Mouse (Mus musculus) liver, postnatal 0 days (tissue): ENCODE measurements at regions not wholly inside any gene's neighbourhood (a gene's known extent, or its start where the extent isn't known, plus 50 kb on each side); places are given as distances from the start of the nearest gene placed in this dataset.

Source experiments
- ATAC-seq: fragments of 200-750 bp; cut with Nextera tagmentation; 2 replicates; pipeline ENCODE4 v1.8.0; 2017; ENCODE audit warnings: mild to moderate bottlenecking, moderate library complexity
- DNase-seq: peaks from one replicate; pipeline ENCODE4 v3.0.0-alpha.2; 2016
- H3K27ac ChIP-seq: fragments of 300-500 bp; sonication (generic); 2 replicates; pipeline ENCODE4 v1.5.1; 2014; ENCODE audit warnings: antibody characterized with exemption, moderate library complexity, mild to moderate bottlenecking, low read depth
- H3K27me3 ChIP-seq: fragments of 300-500 bp; sonication (generic); 2 replicates; pipeline ENCODE4 v1.6.1; 2014; ENCODE audit warnings: low read length, control low read depth, mixed read lengths; ENCODE audit not compliant: insufficient read depth
- H3K36me3 ChIP-seq: fragments of 300-500 bp; sonication (generic); replicated peaks from 2 replicates; pipeline ENCODE4 v1.6.1; 2014; ENCODE audit warnings: mild to moderate bottlenecking, control low read depth, low read length, moderate library complexity, mixed read lengths; ENCODE audit not compliant: insufficient read depth
- H3K4me1 ChIP-seq: fragments of 300-500 bp; sonication (generic); 2 replicates; pipeline ENCODE4 v1.6.1; 2014; ENCODE audit warnings: antibody characterized with exemption, mild to moderate bottlenecking, control low read depth; ENCODE audit not compliant: insufficient read depth
- H3K4me2 ChIP-seq: fragments of 300-500 bp; sonication (generic); 2 replicates; pipeline ENCODE4 v1.6.1; 2014; ENCODE audit warnings: low read depth, mild to moderate bottlenecking, low read length, moderate library complexity, mixed read lengths
- H3K4me3 ChIP-seq: fragments of 300-500 bp; sonication (generic); 2 replicates; pipeline ENCODE4 v1.5.1; 2014; ENCODE audit warnings: low read depth, low read length
- H3K9ac ChIP-seq: fragments of 300-500 bp; sonication (generic); replicated peaks from 2 replicates; pipeline ENCODE4 v1.6.1; 2014; ENCODE audit warnings: mild to moderate bottlenecking, moderate library complexity
- H3K9me3 ChIP-seq: fragments of 300-500 bp; sonication (generic); 2 replicates; pipeline ENCODE4 v1.6.1; 2016; ENCODE audit warnings: mild to moderate bottlenecking, control low read depth, low read length, mixed read lengths
- CTCF ChIP-seq: sonication (generic); IDR thresholded peaks from 2 replicates; pipeline ENCODE4 v1.5.1; 2016; ENCODE audit warnings: antibody characterized with exemption, low read depth
- EP300 ChIP-seq: IDR thresholded peaks from 2 replicates; pipeline ENCODE4 v1.6.1; 2016; ENCODE audit warnings: antibody characterized with exemption, low read depth, mild to moderate bottlenecking
- WGBS: fragments of 180-500 bp; shearing (Covaris S2); extraction: QIAGEN DNeasy Blood & Tissue Kit; methylation state at CpG from one replicate; pipeline ENCODE4 v1.1.7; 2014; ENCODE audit not compliant: insufficient replicate concordance; 5-methylcytosine and 5-hydroxymethylcytosine counted together

- Histone ChIP-seq H3K9ac (no peak overlapping the region), H3K36me3 (no peaks in the 10 kb centered on the region), H3K27me3 (no peaks in the 10 kb centered on the region), H3K4me1 (no peaks in the 10 kb centered on the region), H3K4me3 (no peak overlapping the region), H3K4me2 (no peak overlapping the region), H3K27ac (no peak overlapping the region), H3K9me3 (no peaks in the 10 kb centered on the region)
- ATAC-seq: no peak
- TF ChIP-seq EP300 (no peak), CTCF (no peak)
- DNase-seq: no peak
- 55% methylated on average over 3 of the region's 3 CpGs for WGBS
Observed at GRCm38 (mm10) chr13:115423761-115424160, 322.0 kb upstream of the Itga1 start.

DNA sequence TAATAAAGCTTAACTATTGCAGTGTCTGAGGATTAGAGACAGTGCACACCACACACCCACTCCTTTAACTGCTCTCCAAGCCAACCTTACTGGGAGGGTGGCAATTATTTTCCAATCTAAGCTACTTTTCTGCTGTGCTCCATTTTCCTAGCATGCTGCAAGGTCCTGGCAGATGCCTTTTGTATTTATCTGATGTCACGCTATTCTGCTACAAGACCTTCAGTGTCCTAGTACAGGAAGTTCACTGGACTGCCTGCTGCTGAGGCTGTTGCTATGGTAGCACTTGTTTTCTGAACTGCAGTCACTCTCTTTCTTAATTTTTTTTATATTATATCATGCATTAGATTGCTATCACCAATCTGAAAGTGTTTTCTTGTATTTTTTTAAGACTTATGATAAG is 319.7 kb upstream of the Itga1 start:
- TF ChIP-seq CTCF (no peak), EP300 (no peak)
- ATAC-seq (no peak), DNase-seq (no peak)
- WGBS: 53% methylated on average over 1 of the region's 1 CpGs
- no peak overlapping the region for H3K27ac ChIP-seq
- H3K4me3 ChIP-seq: no peak overlapping the region
- no peaks in the 10 kb centered on the region for H3K36me3 ChIP-seq
- H3K4me1 ChIP-seq: no peaks in the 10 kb centered on the region
- H3K9me3 ChIP-seq: no peaks in the 10 kb centered on the region
- no peaks in the 10 kb centered on the region for H3K27me3 ChIP-seq
- no peak overlapping the region for H3K4me2 ChIP-seq
- H3K9ac ChIP-seq: no peak overlapping the region

DNA sequence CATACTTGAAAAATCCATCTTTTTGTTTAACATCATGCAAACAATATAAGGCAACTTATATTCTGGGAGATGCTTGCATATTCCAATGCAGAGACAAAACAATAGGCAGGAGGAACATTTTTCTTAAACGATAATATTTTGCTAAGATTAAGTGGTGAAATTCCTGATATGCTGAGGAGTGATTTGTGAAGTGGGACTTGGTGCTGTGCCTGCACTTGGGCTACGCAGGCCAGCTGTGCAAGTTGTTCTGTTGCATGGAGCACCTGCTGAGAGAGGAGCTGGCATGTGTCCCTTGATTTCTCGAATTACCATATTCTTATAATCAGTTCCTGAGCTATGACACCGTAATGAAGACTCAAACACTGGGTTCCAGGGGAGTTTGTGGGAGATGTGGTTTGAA is 316.1 kb upstream of the Itga1 start:
- DNase-seq: no peak
- 81% methylated on average over 4 of the region's 4 CpGs for WGBS
- TF ChIP-seq EP300 (no peak), CTCF (no peak)

DNA sequence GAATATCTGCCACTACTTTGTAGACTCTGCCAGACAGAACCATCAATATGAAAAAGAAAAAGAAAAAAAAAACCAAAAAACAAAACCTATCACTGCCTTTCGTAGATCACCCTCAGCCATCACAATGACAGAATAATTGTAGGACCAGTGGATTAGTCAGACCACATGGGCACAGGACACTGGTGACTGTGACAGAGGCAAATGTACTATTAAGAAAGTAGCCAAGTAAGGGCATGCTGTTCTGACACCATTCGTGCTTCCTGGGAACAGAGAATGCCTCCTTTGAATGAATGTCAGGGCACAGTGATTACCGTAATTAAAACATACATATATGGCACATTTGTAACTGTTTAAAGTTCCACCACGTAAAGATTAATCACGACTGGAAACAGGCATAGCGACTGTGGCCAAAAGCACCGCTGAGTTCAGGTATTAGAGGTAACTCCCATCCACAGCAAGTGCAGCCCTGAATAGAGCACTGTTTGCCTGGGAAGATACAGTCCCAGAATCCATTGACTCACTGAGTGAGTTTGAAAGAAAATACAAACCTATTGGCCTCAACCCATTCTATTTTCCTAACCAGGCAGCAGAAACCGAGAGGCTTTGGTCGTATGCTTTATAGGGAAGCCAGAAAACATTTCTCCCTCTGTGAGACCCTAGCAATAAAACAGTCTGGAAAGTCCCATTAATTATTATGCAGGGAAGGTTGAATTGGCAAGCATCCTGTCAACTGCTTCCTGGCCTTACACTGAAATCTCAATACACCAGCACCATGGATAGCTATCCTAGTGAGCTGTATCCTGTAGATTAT is 312.2 kb upstream of the Itga1 start:
- Histone ChIP-seq H3K27ac (no peak overlapping the region), H3K36me3 (no peaks in the 10 kb centered on the region), H3K9me3 (no peaks in the 10 kb centered on the region), H3K9ac (no peak overlapping the region), H3K4me1 (no peaks in the 10 kb centered on the region), H3K4me2 (no peak overlapping the region), H3K27me3 (no peaks in the 10 kb centered on the region), H3K4me3 (no peak overlapping the region)
- DNase-seq (no peak), ATAC-seq (no peak)
- WGBS: 58% methylated on average over 9 of the region's 9 CpGs
- TF ChIP-seq CTCF (no peak), EP300 (no peak)

More for the DNA sequence above, 316.1 kb upstream of the Itga1 start:
- no peaks in the 10 kb centered on the region for H3K27me3 ChIP-seq
- no peaks in the 10 kb centered on the region for H3K36me3 ChIP-seq
- no peak for ATAC-seq
- H3K4me2 ChIP-seq: no peak overlapping the region
- no peak overlapping the region for H3K9ac ChIP-seq
- H3K4me1 ChIP-seq: no peaks in the 10 kb centered on the region
- H3K9me3 ChIP-seq: no peaks in the 10 kb centered on the region
- no peak overlapping the region for H3K27ac ChIP-seq
- no peak overlapping the region for H3K4me3 ChIP-seq

- H3K4me3 ChIP-seq: no peak overlapping the region
- TF ChIP-seq CTCF (no peak), EP300 (no peak)
- no peak overlapping the region for H3K27ac ChIP-seq
- H3K9me3 ChIP-seq: no peaks in the 10 kb centered on the region
- ATAC-seq (no peak), DNase-seq (no peak)
- no peak overlapping the region for H3K4me2 ChIP-seq
- no peaks in the 10 kb centered on the region for H3K4me1 ChIP-seq
- H3K9ac ChIP-seq: no peak overlapping the region
- H3K36me3 ChIP-seq: no peaks in the 10 kb centered on the region
- no peaks in the 10 kb centered on the region for H3K27me3 ChIP-seq
- 59% methylated on average over 1 of the region's 1 CpGs for WGBS
Observed at GRCm38 (mm10) chr13:115405916-115406315, 304.2 kb upstream of the Itga1 start.

DNA sequence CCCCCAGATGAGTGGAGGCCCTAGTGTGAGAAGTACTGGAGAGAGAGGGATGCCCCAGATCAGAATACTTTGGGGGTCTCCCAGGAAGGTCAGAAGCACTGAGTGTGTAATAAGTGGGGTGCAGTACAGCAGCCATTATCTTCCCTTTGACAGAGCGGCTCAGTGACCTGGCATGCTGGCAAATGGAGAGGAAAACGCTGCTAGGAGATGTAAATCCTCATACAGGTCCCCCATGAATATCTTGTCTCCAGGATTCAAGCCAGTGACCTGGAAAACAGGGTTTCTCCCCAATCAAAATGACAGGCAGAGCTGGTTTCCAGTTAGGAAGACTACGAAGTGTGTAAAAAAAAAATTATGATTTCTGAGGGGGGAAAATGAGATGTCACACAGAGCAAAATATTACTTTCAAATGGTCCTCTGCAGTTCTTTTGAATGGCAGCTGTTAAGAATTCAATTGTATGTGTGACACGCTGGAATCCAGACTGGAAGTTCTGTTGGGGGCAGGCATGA is 299.0 kb upstream of the Itga1 start:
- Histone ChIP-seq H3K4me2 (no peak overlapping the region), H3K27ac (no peak overlapping the region), H3K9ac (no peak overlapping the region), H3K27me3 (no peaks in the 10 kb centered on the region), H3K4me3 (no peak overlapping the region), H3K9me3 (no peaks in the 10 kb centered on the region), H3K36me3 (no peaks in the 10 kb centered on the region), H3K4me1 (no peaks in the 10 kb centered on the region)
- no peak for DNase-seq
- TF ChIP-seq CTCF (no peak), EP300 (no peak)
- no peak for ATAC-seq
- 61% methylated on average over 4 of the region's 4 CpGs for WGBS
